Mouse (Mus musculus): ENCODE measurements at regions not wholly inside any gene's neighbourhood (a gene's known extent, or its start where the extent isn't known, plus 50 kb on each side); places are given as distances from the start of the nearest gene placed in this dataset.

DNA sequence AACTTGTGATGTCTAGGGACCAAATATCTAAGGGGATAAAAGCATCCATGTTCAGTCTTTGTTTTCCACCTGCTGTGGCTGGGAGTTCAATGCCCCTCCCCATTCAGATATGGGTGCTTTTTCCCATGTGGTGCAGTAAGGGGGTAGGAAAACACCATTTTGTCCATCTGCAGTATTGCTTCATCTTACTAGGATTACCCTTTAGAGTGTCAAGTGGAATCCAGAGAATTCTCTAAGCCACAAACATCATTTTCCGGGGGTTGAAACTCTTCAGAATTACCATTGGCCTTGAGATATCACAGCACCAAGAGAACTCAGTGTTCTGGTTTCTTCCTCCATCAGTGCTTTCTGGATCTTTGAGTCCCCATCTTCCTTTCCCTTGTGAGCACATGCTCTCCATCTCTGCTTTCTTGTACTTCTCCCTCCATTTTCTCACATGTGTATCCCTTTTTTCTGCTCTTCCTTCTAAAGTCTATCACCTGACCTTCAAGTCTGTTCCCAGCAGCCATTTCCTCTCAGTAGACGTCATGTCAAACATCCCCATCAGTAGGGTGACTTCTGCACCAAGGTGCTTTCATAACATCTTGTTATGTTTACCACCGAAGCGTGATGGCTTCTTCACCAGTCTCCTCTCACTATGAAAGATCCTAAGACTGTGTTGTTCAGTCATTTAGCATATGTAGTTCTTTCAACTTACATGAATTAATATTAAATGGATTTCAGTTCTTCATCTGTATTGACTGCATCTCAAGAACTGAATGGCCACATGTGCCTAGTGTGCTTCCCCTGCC, 431.6 kb upstream of the Ubash3b start:
- no peak overlapping the region for H3K9ac ChIP-seq
- 59% methylated on average over 4 of the region's 4 CpGs for WGBS (ENCODE audit: insufficient replicate concordance)
- no peak overlapping the region for H3K27ac ChIP-seq
- H3K4me1 ChIP-seq: no peaks in the 10 kb centered on the region
- no peaks in the 10 kb centered on the region for H3K9me3 ChIP-seq (replicated peaks)
- 0 out of 2 replicates have a peak, but pooled peaks cover 4% of the 10 kb centered on the region for H3K36me3 ChIP-seq
- no peaks in the 10 kb centered on the region for H3K27me3 ChIP-seq (replicated peaks)
- no peak overlapping the region for H3K4me2 ChIP-seq
- no peak for ATAC-seq
- no peak overlapping the region for H3K4me3 ChIP-seq

- 69% methylated on average over 1 of the region's 1 CpGs for WGBS (ENCODE audit: insufficient replicate concordance)
- H3K27ac ChIP-seq: no peak overlapping the region
- no peaks in the 10 kb centered on the region for H3K9me3 ChIP-seq (replicated peaks)
- no peak overlapping the region for H3K4me3 ChIP-seq
- ATAC-seq: no peak
- no peaks in the 10 kb centered on the region for H3K4me1 ChIP-seq
- no peak overlapping the region for H3K9ac ChIP-seq
- no peak overlapping the region for H3K4me2 ChIP-seq
- no peaks in the 10 kb centered on the region for H3K27me3 ChIP-seq (replicated peaks)
- 0 out of 2 replicates have a peak, but pooled peaks cover 4% of the 10 kb centered on the region for H3K36me3 ChIP-seq
Measured at GRCm38 (mm10) chr9:41592101-41592500, 430.6 kb upstream of the Ubash3b start.

GRCm38 (mm10) chr9:41590164-41590563, 428.7 kb upstream of the Ubash3b start:
- 0 out of 2 replicates have a peak, but pooled peaks cover 4% of the 10 kb centered on the region for H3K36me3 ChIP-seq
- H3K9me3 ChIP-seq (replicated peaks): no peaks in the 10 kb centered on the region
- no peak overlapping the region for H3K27ac ChIP-seq
- H3K4me1 ChIP-seq: no peaks in the 10 kb centered on the region
- H3K9ac ChIP-seq: no peak overlapping the region
- no peak for ATAC-seq
- 70% methylated on average over 4 of the region's 4 CpGs for WGBS (ENCODE audit: insufficient replicate concordance)
- no peak overlapping the region for H3K4me3 ChIP-seq
- H3K27me3 ChIP-seq (replicated peaks): no peaks in the 10 kb centered on the region
- H3K4me2 ChIP-seq: no peak overlapping the region

DNA sequence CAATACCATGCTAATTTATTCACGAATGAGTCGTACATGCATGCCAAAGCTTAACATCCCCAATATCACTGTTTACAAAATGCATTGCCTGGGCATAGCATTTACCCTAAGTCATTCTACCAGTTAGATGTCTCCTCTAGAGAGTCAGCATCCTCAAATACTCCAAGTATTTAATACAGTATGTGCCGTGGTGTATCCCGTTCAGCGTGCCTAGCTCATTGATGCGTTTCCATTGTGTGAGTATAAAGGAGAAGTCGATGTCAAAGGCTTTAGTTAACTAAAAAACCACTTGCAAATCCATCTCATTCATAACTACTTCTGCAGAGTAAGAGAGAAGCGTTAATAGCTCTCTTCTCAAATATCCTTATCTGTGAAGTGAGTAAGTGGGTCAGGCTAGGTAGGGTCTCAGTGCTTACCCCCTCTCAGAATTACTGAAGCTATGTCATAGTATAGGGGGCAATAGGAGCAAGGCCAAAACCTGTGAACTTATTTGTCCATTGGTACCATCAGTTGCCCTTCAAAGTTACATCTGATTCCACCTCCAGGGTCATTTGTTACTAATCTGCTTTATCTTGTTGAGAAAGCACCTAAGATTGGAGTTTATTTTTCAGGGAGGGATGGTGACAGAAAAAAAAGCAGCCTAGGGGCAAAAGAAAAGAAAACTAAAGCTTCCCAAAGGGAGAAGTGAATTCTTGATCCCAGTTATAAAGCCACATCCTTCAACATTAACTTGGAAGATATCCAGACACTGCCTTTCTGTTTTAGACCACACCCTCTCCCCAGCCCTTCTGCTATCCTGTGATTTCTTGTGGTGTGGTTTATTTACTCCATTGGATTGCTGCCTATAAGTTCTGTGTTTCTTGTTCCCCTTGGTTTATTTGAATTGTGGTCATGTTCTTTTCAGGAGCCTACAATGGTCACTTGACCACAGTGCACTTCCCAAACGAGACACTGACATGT, 427.2 kb upstream of the Ubash3b start:
- H3K9me3 ChIP-seq (replicated peaks): no peaks in the 10 kb centered on the region
- H3K27ac ChIP-seq: no peak overlapping the region
- no peaks in the 10 kb centered on the region for H3K27me3 ChIP-seq (replicated peaks)
- WGBS (ENCODE audit: insufficient replicate concordance): 68% methylated on average over 9 of the region's 9 CpGs
- ATAC-seq: no peak
- 0 out of 2 replicates have a peak, but pooled peaks cover 4% of the 10 kb centered on the region for H3K36me3 ChIP-seq
- H3K4me1 ChIP-seq: no peaks in the 10 kb centered on the region
- no peak overlapping the region for H3K4me3 ChIP-seq
- H3K9ac ChIP-seq: no peak overlapping the region
- no peak overlapping the region for H3K4me2 ChIP-seq

- WGBS (ENCODE audit: insufficient replicate concordance): 36% methylated on average over 4 of the region's 4 CpGs
- ATAC-seq: no peak
- H3K9me3 ChIP-seq (replicated peaks): no peaks in the 10 kb centered on the region
- H3K4me3 ChIP-seq: no peak overlapping the region
- no peak overlapping the region for H3K9ac ChIP-seq
- no peaks in the 10 kb centered on the region for H3K4me1 ChIP-seq
- 0 out of 2 replicates have a peak, but pooled peaks cover 2% of the 10 kb centered on the region for H3K27me3 ChIP-seq (replicated peaks)
- H3K36me3 ChIP-seq: 0 out of 2 replicates have a peak, but pooled peaks cover 4% of the 10 kb centered on the region
- H3K4me2 ChIP-seq: no peak overlapping the region
- H3K27ac ChIP-seq: no peak overlapping the region
Measured at GRCm38 (mm10) chr9:41587762-41588161, 426.3 kb upstream of the Ubash3b start.

GRCm38 (mm10) chr9:41586966-41587570, 425.6 kb upstream of the Ubash3b start:
- Histone ChIP-seq H3K36me3 (0 out of 2 replicates have a peak, but pooled peaks cover 4% of the 10 kb centered on the region), H3K27ac (no peak overlapping the region), H3K27me3 (replicated peaks) (peaks cover 6% of the 10 kb centered on the region), H3K9ac (no peak overlapping the region), H3K4me3 (no peak overlapping the region), H3K4me1 (no peaks in the 10 kb centered on the region), H3K4me2 (no peak overlapping the region), H3K9me3 (replicated peaks) (no peaks in the 10 kb centered on the region)
- ATAC-seq: no peak
- 61% methylated on average over 4 of the region's 4 CpGs for WGBS (ENCODE audit: insufficient replicate concordance)

DNA sequence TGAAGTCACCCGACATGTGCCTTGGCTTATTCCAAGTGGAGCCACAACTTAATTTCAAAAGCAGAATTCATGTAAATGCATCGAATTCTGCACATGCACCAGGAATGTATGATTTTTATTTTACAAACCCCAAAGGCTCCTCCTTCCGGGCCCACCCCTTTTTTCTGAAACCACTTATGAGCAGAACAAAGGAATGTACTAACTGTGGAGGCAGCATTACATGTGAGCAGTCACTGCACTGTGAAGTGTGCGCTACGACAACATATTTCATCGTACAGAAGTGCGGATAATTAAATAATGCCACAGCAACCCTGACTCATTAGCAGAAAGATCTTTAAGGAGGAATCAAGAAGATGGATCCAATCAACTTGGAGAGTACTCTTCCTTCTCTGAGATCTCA, 424.8 kb upstream of the Ubash3b start:
- Histone ChIP-seq H3K36me3 (0 out of 2 replicates have a peak, but pooled peaks cover 4% of the 10 kb centered on the region), H3K9ac (no peak overlapping the region), H3K9me3 (replicated peaks) (no peaks in the 10 kb centered on the region), H3K27me3 (replicated peaks) (peaks cover 12% of the 10 kb centered on the region), H3K27ac (no peak overlapping the region), H3K4me1 (no peaks in the 10 kb centered on the region), H3K4me2 (no peak overlapping the region), H3K4me3 (no peak overlapping the region)
- ATAC-seq: no peak
- 74% methylated on average over 7 of the region's 7 CpGs for WGBS (ENCODE audit: insufficient replicate concordance)

DNA sequence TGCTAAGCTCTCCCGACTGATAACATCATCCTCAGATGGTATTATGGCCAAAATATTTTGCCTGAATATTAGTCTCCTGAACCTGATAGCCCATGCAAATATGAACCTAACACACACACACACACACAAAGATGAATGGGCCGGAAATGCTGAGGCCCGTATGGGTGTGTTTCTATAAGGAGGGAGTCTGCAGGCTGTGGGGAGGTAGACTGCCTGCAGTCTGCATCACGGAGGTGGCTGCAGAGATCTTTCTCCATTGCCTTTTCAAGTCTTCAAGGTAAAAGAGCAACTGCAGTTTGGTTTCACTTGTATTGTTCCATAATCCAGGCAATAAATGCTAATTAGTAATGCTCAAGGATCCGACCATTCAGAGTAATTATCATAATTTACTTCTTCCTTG, 424.3 kb upstream of the Ubash3b start:
- Histone ChIP-seq H3K4me1 (no peaks in the 10 kb centered on the region), H3K9ac (no peak overlapping the region), H3K4me3 (no peak overlapping the region), H3K27ac (no peak overlapping the region), H3K4me2 (no peak overlapping the region), H3K36me3 (0 out of 2 replicates have a peak, but pooled peaks cover 2% of the 10 kb centered on the region), H3K27me3 (replicated peaks) (peaks cover 17% of the 10 kb centered on the region), H3K9me3 (replicated peaks) (no peaks in the 10 kb centered on the region)
- ATAC-seq: no peak
- whole genome bisulfite sequencing (ENCODE audit: insufficient replicate concordance): 52% methylated on average over 5 of the region's 5 CpGs

DNA sequence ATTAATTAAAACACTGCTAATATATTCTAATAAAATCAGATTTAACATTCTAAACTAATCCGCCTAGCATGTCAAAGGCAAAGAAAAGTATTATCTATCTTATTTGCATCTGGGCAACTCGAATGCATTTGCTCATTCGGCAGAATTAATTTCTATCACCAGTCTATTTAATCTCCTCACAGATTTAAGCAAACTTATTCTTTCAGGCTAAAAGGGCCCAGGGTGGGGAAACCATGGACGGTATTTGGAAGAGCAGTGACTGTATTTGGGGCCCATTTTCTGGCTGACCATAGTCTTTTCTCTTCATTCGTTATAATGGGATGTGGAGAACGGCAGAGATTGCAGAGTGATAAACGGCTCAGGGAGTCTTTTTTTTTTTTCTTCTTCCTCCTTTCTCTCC, 423.5 kb upstream of the Ubash3b start:
- ATAC-seq: no peak
- Histone ChIP-seq H3K27ac (no peak overlapping the region), H3K4me3 (no peak overlapping the region)

GRCm38 (mm10) chr9:41583711-41584329, 422.3 kb upstream of the Ubash3b start:
- WGBS (ENCODE audit: insufficient replicate concordance): 36% methylated on average over 8 of the region's 8 CpGs
- ATAC-seq: no peak
- peak overlapping the region; percentile 54; the same call in 1 of the 2 replicates for H3K27ac ChIP-seq
- H3K36me3 ChIP-seq: no peaks in the 10 kb centered on the region
- no peak overlapping the region for H3K9ac ChIP-seq
- peak overlapping the region; percentile 28 for H3K4me2 ChIP-seq
- peaks cover 35% of the 10 kb centered on the region for H3K27me3 ChIP-seq (replicated peaks)
- peak overlapping the region; percentile 14 for H3K4me3 ChIP-seq
- H3K4me1 ChIP-seq: no peaks in the 10 kb centered on the region
- no peaks in the 10 kb centered on the region for H3K9me3 ChIP-seq (replicated peaks)

More for the DNA sequence above, 423.5 kb upstream of the Ubash3b start:
- Histone ChIP-seq H3K27me3 (replicated peaks) (peaks cover 24% of the 10 kb centered on the region), H3K36me3 (no peaks in the 10 kb centered on the region), H3K4me2 (no peak overlapping the region), H3K4me1 (no peaks in the 10 kb centered on the region), H3K9me3 (replicated peaks) (no peaks in the 10 kb centered on the region), H3K9ac (no peak overlapping the region)
- WGBS (ENCODE audit: insufficient replicate concordance): 52% methylated on average over 7 of the region's 7 CpGs

DNA sequence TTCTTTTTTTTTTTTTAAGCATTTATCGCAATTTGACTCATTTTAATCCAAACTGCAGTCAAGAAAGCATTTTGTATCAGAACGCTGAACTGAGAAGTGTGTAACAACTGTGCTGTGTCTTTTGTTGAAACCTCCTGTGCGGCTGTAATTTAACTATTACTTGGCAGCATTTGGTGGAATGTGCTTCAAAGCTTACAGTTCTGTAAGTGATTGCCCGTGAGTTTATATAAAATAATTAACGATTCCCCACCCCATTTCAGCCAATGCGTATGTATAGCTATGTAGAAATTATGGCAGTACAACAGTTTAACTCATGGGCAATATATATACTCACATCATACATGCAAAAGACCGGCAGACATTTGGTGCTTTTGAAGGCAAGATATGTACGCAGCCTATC, 421.8 kb upstream of the Ubash3b start:
- H3K9me3 ChIP-seq (replicated peaks): no peaks in the 10 kb centered on the region
- WGBS (ENCODE audit: insufficient replicate concordance): 60% methylated on average over 8 of the region's 8 CpGs
- H3K4me2 ChIP-seq: peak overlapping the region; percentile 28; the same call in 1 of the 2 replicates
- no peak overlapping the region for H3K9ac ChIP-seq
- no peak overlapping the region for H3K27ac ChIP-seq
- peaks cover 41% of the 10 kb centered on the region for H3K27me3 ChIP-seq (replicated peaks)
- H3K4me1 ChIP-seq: no peaks in the 10 kb centered on the region
- ATAC-seq: no peak
- H3K36me3 ChIP-seq: no peaks in the 10 kb centered on the region
- peak overlapping the region; percentile 14 for H3K4me3 ChIP-seq

Data from liver, embryonic 12.5 days (tissue).